Mouse (Mus musculus) ES-E14 (cell line): ENCODE data around the gene Cic.

ENCODE experiments used
- HCFC1 ChIP-seq: IDR thresholded peaks from 2 replicates; pipeline ENCODE4 v1.6.1; 2012; ENCODE audit warnings: low read length, inconsistent platforms, borderline replicate concordance; ENCODE audit not compliant: insufficient read depth
- ZC3H11A ChIP-seq: IDR thresholded peaks from 2 replicates; pipeline ENCODE4 v1.6.1; 2012; ENCODE audit warnings: low read depth, mild to moderate bottlenecking, inconsistent platforms, low read length, borderline replicate concordance
- ZNF384 ChIP-seq: IDR thresholded peaks from 2 replicates; pipeline ENCODE4 v1.6.1; 2012; ENCODE audit warnings: low read depth, low read length, inconsistent platforms

DNA sequence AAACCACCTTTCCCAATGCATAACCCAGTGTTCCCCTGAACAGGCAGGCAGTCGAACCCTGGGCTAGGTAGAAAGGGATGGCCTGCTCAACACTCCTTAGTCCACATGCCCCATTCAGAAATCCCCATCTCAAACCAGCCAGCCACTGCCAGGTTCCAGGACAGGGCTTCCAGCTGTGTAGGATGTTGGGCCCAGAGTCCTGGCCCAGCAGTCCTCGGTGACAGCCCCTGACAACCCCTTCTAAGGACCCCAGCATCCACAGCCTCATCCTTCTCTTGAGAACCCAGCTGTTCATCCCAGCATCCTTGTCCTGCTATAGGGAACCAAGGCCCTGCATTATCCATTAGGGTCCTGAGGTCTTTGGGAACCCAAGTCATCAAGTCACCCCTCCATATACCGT lies 20.0 kb upstream of the Cic start:
- no peak for TF ChIP-seq HCFC1
- no peak for TF ChIP-seq ZNF384
- TF ChIP-seq ZC3H11A, result no peak
